Mouse (Mus musculus) intestine, embryonic 16.5 days (tissue): Measurements from ENCODE around the gene Vav2. TPM values are rescaled to one million over a fixed set of nuclear protein-coding genes. Genes with fewer than 3 reads are reported as not detected.

Source experiments
- microRNA-seq: library from miRNA; unstranded; fragments of <30 nt; microRNA quantifications from one replicate; pipeline ENCODE4, GENCODE M21; 2016
- polyA plus RNA-seq: library from polyadenylated mRNA; unstranded; fragments of >200 nt; fragmentation: Nextera tagmentation; extraction: Ambion mirVana; gene quantifications from 2 replicates; pipeline ENCODE4 v1.2.1, GENCODE M21; 2015

The Vav2 gene
- polyA plus RNA-seq, 1 experiment from 2014 or later = 4.8 TPM

Small RNA genes within 50 kb of the gene (microRNA-seq; reads per million reads assigned to microRNA genes)
- gene Gm24049 = not detected
- gene Mir7578 = not detected

Other genes starting within 250 kb of the Vav2 start
- 9.5 and 10.1 TPM in 2 replicates for gene Sardh, start 178.7 kb downstream of the Vav2 start, polyA plus RNA-seq
- 4.6 and 5.5 TPM in 2 replicates for gene Brd3os, start 15.3 kb upstream of the Vav2 start, polyA plus RNA-seq
- gene Brd3, start 80.6 kb upstream of the Vav2 start, polyA plus RNA-seq = 82.5 and 85.9 TPM in 2 replicates
- 40.0 and 44.8 TPM in 2 replicates for gene Wdr5, start 88.1 kb upstream of the Vav2 start, polyA plus RNA-seq
- 9.9 and 11.4 TPM in 2 replicates for gene Rxra, start 249.4 kb upstream of the Vav2 start, polyA plus RNA-seq